Mouse (Mus musculus): Measurements from ENCODE around the gene Txk.

The Txk gene

GRCm38 (mm10) chr5:72674994-72675542 lies 77.5 kb downstream of the Txk start:
- DNase-seq = no peak

GRCm38 (mm10) chr5:72671017-72671699 lies 81.4 kb downstream of the Txk start:
- no peak for DNase-seq

GRCm38 (mm10) chr5:72668351-72668750 lies 84.2 kb downstream of the Txk start:
- DNase-seq = no peak

GRCm38 (mm10) chr5:72666428-72666827 lies 86.1 kb downstream of the Txk start:
- DNase-seq = no peak

- DNase-seq = peak; percentile 56
Measured at GRCm38 (mm10) chr5:72665281-72665680, 87.3 kb downstream of the Txk start.

GRCm38 (mm10) chr5:72664854-72665253 lies 87.7 kb downstream of the Txk start:
- DNase-seq = no peak

- no peak for DNase-seq
Measured at GRCm38 (mm10) chr5:72664126-72664525, 88.5 kb downstream of the Txk start.

GRCm38 (mm10) chr5:72661051-72661781 lies 91.4 kb downstream of the Txk start:
- DNase-seq = no peak

GRCm38 (mm10) chr5:72658375-72658774 lies 94.2 kb downstream of the Txk start:
- no peak for DNase-seq

GRCm38 (mm10) chr5:72656270-72656791 lies 96.2 kb downstream of the Txk start:
- no peak for DNase-seq

- no peak for DNase-seq
Measured at GRCm38 (mm10) chr5:72653068-72653674, 99.4 kb downstream of the Txk start.

GRCm38 (mm10) chr5:72648987-72649735 lies 103.4 kb downstream of the Txk start:
- DNase-seq = no peak

- no peak for DNase-seq
Measured at GRCm38 (mm10) chr5:72647958-72648595, 104.5 kb downstream of the Txk start.

- peak; percentile 23 for DNase-seq
Measured at GRCm38 (mm10) chr5:72647418-72647907, 105.1 kb downstream of the Txk start, which contains the start of gene Nipal1. Nipal1 (plus strand) TSS chr5:72647795.

GRCm38 (mm10) chr5:72646996-72647395 lies 105.6 kb downstream of the Txk start:
- no peak for DNase-seq

GRCm38 (mm10) chr5:72646131-72646530 lies 106.4 kb downstream of the Txk start:
- no peak for DNase-seq

All from right cerebral cortex, postnatal 14 days (tissue).